Mouse (Mus musculus): ENCODE data around the gene Zfyve1.

Zfyve1 gene

DNA sequence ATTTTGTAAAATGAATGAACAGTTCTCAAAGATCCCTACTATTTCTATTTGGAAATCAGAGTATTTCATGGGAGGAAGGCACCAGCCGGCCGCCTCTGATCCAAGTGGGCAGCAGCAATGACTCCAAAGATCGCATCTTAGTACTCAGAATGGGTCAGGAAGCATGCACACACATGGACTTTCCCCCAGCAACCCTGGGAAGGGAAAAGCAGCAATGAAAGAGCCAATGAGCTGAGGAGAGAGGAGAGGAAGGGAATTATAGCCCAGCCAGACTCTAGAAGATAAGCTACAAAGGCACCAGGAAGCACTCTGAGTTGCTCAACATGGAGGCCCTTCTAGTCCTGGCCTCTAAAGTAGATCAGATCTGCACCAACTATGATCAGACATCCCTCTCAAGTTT is 16.7 kb downstream of the Zfyve1 start:
- no peak for DNase-seq (ENCODE audit: low spot score in 2 of 2)

DNA sequence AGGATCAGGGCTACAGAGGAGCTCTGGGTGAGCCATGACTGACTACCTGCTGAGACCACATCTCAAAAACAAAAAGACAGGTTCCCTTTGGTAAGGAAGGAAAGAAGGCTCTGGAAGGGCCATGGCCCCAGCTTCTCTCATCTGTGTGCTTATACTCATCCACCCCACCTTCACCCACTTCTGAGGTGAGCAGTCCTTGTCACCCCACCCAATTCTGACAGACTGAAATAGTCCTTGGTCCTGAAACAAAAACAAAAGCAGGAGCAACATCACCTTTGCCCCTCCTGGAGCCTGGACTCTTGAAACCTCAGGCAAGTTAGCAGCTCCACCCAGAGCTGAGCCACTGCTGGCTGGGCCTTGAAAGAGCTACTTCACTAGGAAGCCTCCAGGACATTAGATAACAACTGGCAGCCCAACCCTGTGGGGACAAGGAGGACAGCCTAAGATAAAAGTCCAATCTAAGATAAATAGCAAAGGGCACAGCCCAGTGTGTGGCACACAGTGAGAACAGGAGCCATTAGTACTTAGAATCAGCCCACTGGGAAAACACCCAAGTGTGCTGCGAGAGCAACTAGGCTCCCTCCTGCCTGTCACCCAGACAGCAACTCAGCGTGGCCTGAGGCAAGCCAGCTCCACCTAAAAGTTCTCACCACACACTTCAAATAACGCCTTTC is 18.0 kb downstream of the Zfyve1 start:
- no peak for DNase-seq (ENCODE audit: low spot score in 2 of 2)

DNA sequence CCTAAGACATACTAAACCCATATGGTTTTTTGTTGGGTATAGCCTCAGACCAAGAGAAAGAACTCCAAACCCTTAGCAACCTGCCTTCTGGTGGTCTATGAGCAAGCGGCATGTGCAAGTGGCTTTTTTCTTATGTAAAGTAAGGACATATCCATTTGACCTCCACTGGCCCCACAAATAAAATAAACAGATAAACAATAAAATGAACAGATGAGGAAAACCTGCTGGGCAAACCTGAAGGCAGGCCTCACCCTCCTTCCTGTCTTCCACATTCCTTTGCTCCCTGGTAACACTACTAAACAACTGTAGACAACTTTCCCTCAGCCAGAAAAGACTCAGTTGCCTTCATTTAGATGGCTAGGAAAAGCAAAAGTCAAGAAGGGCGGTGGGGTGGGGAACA is 18.7 kb downstream of the Zfyve1 start:
- no peak for DNase-seq (ENCODE audit: low spot score in 2 of 2)

DNA sequence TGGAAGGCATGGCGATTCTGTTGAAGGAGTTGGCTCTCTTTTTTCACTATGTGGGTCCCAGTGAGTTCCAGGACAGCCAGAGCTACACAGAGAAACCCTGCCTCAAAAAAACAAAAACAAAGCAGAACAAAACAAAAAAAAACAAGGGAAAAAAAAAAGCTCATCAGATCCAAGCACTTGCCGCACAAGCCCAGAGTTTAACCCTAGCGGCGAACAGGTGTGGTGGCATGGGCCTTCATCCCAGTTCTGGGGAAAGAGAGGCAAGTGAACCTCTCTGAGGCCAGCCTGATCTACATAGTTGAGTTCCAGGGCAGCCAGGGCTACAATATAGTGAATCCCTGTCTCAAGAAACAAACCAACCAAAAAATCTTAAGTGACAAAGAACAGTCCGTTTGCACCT is 19.6 kb downstream of the Zfyve1 start:
- no peak for DNase-seq (ENCODE audit: low spot score in 2 of 2)

DNA sequence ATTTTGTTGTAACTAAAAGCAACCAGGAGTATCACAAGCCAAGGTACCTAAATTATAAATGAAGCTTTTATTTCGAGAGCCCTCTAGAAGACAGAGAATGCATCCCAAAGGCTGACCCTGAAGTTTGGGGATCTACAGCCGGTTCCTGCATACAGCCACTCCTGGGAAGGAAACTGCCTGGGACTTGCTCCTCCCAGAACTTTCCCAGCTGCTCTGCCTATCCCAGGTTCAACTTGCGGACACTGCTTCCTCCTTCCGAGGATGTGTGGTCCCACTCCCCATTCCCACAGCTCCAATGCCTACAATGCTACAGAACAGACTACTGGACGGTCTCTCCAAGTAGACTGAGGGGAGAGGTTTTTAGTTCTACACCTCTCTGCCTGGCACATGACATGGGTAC is 24.3 kb downstream of the Zfyve1 start:
- DNase-seq (ENCODE audit: low spot score in 2 of 2): no peak

DNA sequence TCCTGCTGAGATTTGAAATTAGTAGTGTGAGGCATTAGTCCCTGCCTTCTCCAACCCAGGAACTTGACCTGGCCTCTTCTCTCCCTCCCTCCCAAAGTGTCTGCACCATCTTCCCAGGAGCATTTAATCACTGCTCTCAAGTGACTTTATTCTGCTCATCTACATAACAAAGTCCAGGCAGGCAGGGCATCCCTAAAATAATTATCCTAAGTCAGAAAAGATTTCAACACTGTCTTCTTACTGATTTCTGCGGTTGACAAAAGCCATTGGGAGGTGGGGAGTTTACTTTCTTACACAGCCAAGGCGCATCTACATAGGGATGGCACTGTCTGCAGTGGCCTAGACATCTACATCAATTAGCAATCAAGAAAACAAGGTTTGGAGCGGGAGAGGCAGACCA is 27.2 kb downstream of the Zfyve1 start:
- DNase-seq (ENCODE audit: low spot score in 2 of 2): no peak

DNA sequence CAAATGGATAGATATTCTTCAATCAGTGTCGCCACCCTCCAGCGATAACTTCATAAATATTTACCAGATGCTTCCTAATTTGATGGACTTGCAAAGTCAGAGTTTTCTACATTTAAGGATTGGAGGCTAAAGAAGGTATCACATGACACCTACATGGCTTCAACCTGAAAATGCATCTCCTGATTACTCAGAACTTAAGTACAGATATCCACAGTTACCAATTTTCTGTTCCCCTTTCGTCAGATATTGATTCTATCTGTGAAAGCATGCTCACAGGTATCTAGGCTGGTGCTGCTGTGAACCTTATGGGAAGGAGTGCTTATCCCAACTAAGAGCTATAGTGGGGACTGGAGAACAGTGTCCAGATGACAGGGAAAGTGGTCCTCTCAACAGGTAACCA is 34.4 kb downstream of the Zfyve1 start:
- DNase-seq (ENCODE audit: low spot score in 2 of 2): no peak

DNA sequence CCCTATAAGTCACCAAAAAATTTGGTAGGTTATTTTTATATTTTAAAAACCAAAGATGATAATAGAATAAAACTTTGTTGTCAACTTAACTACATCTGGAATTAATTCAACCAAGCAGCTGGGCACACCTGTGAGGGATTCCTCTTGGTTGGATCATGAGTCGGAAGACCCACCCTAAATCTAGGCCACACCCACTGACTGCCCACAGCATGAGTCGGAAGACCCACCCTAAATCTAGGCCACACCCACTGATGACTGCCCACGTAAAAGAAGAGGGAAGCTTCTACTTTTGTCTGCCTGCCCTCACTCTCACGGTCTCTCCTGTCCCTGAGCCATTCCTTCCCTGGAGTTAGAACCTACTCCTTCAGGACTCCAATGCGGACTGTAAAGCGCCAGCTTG is 36.8 kb downstream of the Zfyve1 start:
- DNase-seq (ENCODE audit: low spot score in 2 of 2): no peak

DNA sequence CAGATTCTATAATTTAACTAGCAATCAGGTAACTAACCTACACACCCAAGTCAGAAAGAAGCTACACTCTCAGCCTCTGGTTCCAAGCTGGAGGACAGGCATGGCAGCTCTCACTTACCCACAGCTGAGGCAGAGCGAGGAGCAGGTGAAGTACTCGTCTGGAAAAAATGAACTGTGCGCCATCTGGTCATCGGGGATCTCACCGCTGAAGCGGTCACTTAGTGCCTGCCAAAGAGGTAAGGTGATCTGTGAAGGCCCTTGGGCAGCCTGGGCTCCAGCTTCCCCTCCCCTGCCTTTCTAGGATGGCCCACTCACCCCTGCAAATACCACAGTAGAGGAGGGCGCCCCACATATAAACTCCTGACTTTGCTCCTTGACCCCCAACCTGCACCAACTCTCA is 38.5 kb downstream of the Zfyve1 start:
- DNase-seq (ENCODE audit: low spot score in 2 of 2): no peak

DNA sequence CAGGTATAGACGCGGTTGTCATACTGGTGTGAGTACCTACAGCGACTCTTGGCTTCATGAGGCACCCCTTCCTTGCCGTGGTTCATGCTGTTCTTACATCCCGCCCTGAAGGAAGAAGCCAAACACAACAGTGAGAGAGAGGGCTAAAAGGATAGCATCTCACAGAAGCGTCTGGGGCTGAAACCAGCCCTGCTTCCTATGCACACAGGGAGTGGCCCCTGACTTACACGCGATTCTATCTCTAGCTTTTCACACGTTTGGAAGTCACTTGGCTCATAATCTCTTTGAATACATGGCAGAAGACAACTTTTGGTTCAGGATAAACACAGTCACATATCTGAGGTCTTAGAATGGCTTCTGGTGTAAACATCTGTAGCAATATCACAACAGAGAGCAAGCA is 41.4 kb downstream of the Zfyve1 start:
- no peak for DNase-seq (ENCODE audit: low spot score in 2 of 2)

DNA sequence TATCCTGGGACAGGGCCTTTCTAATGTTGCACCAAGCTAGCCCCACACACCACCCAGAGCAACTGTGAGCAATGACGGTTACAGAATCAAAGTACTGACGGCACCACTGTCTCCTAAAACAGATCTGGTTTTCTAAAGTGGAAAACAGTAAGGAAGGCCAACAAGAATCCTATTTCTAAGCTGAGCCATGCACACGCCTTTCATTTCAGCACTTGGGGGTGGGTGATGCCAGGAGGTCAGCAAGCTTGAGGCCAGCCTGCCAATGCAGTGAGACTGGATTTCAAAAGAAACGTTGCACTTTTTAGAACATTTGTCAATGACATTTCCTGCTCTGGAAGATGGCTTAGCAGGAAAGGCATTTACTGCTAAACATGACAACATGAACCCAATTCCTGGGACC is 43.2 kb downstream of the Zfyve1 start:
- no peak for DNase-seq (ENCODE audit: low spot score in 2 of 2)

DNA sequence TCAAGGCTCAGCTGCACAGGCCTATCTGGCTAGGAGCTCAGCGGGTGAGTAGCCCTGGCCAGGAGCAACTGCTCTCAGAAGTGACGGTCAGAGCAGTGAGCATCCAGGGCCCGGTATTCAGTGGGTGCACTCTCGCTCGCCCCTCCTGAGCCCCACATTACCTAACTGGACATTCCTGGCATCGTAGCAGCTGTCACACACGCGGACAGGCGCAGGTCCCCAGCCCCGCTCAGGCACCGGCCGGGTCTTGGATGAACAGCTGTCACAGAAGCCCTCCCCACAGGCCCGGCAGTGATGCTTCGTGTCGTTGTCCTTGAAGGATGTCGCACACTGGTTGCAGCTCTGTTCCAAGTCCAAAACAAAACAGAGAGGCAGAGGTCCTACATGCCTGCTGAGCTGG is 45.7 kb downstream of the Zfyve1 start:
- no peak for DNase-seq (ENCODE audit: low spot score in 2 of 2)

DNA sequence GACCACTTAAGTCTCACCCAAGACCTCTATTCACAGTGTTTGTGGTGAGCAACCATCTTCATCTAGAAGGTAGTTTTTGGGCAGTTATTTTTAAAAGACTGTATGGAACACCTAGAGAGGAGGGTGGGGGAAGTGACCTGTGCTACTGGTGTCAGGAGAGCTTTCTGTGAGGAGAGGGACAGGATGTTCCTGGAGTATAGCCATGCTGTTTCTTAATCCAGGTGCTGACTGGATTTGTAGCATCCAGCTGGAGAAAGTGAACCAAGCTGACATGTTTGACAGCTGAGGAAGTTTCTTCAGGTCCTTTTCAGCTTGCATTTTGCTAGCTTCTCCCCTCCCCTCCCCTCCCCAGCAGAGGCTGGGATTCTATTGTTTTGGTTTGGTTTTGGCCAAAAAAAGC is 52.2 kb downstream of the Zfyve1 start:
- DNase-seq (ENCODE audit: low spot score in 2 of 2): no peak

DNA sequence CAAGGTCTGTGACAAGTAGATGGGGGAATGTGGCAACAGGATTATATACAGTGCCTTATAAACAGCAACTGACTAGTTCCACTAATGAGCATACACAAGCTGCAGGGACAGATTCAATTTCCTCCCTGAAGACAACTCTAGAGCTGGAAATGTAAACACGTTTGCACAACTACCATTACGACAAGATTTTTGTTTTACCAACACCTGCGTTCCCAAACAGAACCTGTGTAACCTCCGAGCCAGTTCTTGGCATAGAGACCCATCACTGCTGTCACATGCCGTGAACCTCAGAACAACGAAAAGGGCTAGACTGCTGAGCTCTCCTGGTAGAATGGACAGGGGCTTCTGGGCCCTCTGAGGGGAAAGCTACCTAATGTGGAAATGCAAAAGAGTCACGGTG is 53.0 kb downstream of the Zfyve1 start:
- DNase-seq (ENCODE audit: low spot score in 2 of 2): no peak

DNA sequence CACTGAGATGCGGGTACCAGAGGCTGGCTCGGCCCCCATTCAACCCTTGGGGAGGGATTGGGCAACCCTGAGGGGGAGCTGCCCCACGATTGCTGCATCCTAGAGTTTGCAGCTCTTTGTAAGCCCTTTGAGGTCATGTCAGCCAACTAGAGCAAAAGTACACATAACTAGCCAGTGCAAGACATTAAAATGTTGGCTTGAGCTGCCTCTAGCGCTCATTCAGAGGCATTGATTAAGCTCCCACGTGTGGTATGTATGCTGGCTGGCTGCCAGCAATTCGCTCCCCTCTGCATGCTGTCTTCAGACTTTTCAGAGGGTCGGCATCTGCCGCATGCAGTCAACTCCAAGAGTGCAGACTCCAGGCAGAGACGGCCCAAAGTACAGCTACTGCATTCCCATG is 61.0 kb downstream of the Zfyve1 start:
- DNase-seq (ENCODE audit: low spot score in 2 of 2): peak in 1 of 2 experiments; percentile 48

DNA sequence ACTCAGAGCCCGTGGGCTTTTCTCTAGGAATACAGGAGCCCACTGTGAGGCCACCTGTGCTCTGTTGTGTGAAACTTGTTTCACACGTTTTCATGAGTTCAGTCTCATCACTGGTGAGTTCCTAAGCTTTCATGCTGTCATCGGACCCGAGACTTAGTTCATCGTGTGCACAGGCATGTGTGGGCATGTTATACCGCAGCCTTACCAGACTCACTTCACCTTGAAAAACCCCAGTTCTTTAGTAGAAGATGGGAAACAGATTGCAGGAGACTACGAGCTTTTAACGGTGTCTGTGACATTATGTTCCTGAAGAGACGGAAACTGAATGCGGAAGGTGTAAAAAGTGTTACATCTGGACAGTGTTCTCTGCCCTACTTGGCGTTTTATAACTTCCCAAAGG is 61.6 kb downstream of the Zfyve1 start:
- DNase-seq (ENCODE audit: low spot score in 2 of 2): no peak

DNA sequence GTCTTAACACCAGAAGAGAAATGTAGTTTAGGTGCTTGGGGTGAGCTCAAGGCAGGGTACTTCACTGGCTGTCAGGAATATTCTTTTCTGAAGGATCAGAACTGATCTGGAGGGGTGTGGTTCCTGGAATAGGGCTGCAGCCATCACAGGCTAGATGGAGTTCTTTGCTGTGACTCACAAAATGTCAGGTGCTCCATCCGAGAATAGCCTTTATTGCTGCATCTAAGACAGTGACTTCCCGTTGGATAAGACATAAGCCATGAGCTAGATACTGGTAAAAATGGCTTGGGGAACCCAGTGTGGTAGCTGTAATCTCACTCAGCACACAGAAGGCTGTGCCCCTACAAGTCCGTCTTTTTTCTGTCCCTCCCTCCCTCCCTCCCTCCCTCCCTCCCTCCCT is 62.8 kb downstream of the Zfyve1 start:
- DNase-seq (ENCODE audit: low spot score in 2 of 2): no peak

DNA sequence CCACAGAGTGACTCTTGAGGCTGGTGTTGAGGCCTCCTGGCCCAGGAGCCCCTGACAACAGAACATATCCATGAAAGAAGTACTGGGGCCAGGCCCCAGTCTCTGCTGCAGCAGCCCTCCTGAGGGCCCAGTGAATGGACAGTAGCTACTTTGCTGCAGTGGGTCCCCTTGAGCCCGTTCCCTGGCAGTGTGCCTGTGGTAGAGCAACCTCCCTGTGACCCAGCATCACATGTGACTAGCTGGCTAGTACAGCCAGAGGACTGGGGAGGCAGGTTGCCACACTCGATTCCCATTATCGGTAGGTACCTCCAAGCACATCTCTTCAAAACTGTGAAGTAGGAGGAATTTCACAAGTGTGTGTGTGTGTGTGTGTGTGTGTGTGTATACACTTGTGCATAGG is 64.1 kb downstream of the Zfyve1 start:
- peak in 1 of 2 experiments; percentile 16 for DNase-seq (ENCODE audit: low spot score in 2 of 2)

DNA sequence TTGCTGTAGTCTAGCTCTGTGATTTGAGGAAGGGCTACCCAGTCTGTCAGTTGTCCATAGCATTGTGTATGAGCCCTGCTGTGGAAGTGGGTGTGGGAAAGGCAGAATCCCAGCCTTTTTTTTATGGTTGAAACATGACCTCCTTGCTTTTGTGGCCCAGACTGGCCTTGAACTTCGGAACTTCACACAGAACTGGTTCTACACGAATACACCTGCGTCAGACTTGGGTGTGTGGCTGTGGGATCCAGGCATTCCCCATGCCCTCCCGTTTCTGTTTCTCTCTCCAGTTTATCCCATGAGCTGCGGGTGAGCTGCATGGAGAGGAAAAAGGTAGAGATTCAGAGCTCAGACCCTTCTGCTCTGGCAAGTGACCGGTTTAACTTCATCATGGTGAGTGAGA is 65.0 kb downstream of the Zfyve1 start:
- no peak for DNase-seq (ENCODE audit: low spot score in 2 of 2)

DNA sequence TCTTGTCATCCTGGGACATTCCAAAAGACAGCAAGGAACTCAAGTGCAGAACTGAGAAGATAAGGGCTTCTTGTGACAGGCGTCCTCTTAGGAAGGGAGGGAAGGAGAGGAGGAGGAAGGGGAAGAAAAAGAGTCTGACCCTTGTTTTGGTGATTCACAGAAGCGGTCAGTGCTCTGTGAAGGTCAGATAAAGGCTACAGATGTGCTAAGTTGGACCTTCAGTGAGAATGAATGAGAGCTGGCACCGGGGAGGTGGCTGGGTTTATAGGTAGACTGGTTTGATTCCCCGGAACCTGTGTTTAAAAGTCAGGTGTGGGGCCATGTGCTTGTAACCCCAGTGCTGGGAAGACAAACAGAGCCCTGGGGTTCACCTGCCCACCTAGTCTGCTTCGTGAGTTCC is 68.4 kb downstream of the Zfyve1 start:
- DNase-seq (ENCODE audit: low spot score in 2 of 2): no peak

DNA sequence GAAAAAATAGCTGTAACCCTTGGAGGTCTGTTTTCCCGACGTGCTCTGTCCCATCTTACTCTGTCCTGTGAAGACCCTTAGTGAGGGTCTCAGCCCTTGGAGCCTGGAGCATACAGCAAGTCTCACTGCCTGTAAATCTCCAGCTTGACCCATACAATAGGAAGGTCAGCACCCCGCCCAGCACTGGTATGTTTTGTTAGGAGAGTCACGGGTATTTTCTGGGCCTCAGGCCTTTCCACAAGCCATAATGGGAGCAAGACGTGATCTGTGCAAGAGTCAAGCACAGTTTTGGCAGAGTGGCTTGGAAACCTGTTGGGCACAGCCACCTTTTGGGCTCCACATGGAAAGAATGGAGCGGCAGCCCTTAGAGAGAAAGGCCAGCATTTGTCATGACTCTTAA is 69.2 kb downstream of the Zfyve1 start:
- DNase-seq (ENCODE audit: low spot score in 2 of 2): no peak

DNA sequence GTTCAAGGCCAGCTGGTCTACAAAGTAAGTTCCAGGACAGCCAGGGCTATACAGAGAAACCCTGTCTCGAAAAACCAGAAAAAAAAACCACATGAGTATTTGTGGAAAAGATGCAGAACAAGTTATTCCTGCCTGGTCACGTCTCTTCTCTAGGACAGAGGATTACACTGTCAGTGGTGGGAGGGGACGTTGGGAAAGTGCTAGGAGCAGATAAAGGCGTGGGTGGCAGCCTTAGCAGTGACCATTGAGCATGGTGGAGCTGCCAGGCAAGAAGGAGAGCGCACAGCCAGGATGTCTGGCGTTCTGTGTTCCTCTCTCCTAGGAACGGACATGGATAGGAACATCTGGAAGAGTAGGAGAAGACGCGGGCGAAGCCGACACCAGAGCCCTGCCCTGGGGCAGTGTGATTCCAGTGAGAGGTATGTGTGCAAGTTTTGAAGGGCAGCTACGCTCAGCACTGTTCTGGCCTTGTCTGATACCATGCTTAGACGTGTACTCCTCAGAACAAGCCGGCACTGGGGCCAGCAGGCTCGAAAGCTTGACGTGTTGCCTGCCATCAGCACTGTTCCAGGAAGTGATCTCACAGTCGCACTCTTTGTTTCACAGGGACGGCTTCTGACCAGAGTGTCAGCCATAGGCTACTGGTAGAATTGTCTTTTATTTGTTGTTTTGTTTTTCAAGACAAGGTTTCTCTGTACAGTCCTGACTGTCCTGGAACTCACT is 71.0 kb downstream of the Zfyve1 start:
- no peak for DNase-seq (ENCODE audit: low spot score in 2 of 2)

DNA sequence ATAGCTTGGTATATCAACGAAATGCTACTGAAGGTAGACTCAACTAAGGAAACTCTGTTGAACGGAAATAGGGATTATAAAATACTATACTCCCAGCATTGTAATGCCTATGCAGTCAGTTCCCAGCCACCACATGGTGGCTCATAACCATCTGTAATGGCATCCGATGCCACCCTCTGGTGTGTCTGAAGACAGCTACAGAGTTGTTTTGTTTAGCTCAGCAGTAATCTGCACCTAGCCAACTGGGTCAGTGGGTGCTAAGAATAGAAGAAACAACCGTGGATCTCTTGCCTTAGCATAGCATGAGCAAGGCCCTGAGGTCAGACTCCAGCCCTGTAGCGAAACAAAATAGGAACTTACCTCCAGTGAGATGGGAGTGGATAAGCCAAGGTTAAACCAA is 72.7 kb downstream of the Zfyve1 start:
- no peak for DNase-seq (ENCODE audit: low spot score in 2 of 2)

DNA sequence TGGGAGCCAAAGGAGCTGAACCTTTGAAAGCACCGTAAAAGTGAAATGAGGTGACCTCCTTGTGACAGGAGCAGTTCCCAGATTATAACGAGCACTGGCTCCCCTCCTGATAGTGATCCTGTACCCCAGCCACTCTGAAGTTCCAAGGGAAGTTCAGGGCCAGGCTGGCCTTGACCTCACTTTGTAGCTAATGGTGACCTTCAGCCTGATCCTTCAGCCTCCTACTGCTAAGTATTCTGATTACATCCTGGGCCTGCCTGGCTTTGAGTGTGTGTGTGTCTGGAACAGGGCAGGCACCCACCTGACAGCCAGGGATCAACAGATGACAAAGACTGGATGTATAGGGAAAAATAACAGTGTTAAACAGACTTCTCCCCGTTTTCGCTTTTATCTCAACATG is 73.1 kb downstream of the Zfyve1 start:
- DNase-seq (ENCODE audit: low spot score in 2 of 2): no peak

All from urinary bladder, postnatal 36 days (tissue).